Comparison of ENCODE assay signal across 18 mouse cellular contexts in the genomic region with DNA sequence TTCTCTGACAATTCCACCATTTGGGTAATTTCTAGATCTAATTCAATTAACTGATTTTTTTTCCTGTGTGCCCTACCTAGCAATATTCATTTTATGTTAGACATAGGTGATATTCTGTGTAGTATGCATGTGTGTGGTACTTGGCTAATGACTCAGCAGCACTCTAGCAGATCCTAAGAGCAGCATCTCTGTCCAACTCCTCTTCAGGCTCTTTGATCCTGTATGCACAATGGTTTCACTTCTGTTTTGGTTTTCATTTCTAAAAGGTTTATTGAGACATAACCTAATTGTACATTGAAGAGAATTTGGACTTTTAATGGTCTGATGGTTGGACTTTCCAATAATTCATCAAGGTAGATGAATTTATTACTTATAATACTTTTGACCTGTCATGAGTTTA.
DNase-seq lines count a peak whose midpoint lies in the region; ATAC-seq and TF ChIP-seq lines count a peak whose summit lies in the region.
"Had no signal": no experiment of that assay in that cellular context is flagged by ENCODE, and none has a peak within 500 bp of the region (broad histone marks: within the 10 kb centered on the region; RNA-seq: fewer than 3 reads in every experiment).

No protein-coding gene starts in this region.

- H3K4me1 ChIP-seq in CH12.LX (ENCODE audit: control insufficient read depth in 1 of 2, insufficient read depth in 2 of 2) = peaks cover 0 to 14% of the 10 kb centered on the region in 2 experiments; a peak in 2 of 4 replicates
- no peaks in the 10 kb centered on the region for H3K4me1 ChIP-seq in intestine, postnatal 0 days (replicated peaks; ENCODE audit: control insufficient read depth, insufficient read depth, low read length)

- no peaks in the 10 kb centered on the region for H3K79me2 ChIP-seq in CH12.LX (replicated peaks; ENCODE audit: control insufficient read depth, extremely low read depth, insufficient read depth, poor library complexity, severe bottlenecking)

- TF ChIP-seq RAD21 in CH12.LX (IDR thresholded peaks at IDR 0.05; ENCODE audit: low read depth, low read length) = no peak

- H3K27me3 ChIP-seq in CH12.LX (replicated peaks) = no peaks in the 10 kb centered on the region
- no peaks in the 10 kb centered on the region for H3K27me3 ChIP-seq in intestine, postnatal 0 days (replicated peaks; ENCODE audit: control insufficient read depth, insufficient read depth, low read length)
- H3K27me3 ChIP-seq: Patski had no signal

- no peak overlapping the region for H3K4me3 ChIP-seq in CH12.LX (replicated peaks in 1 of 3; ENCODE audit: low read depth in 2 of 3, low read length in 2 of 3, poor library complexity in 1 of 3)
- no peak overlapping the region for H3K4me3 ChIP-seq in intestine, postnatal 0 days (ENCODE audit: low read depth, low read length)

- no peak for TF ChIP-seq CTCF in CH12.LX (conservative IDR thresholded peaks at IDR 0.05 in 1 of 2, IDR thresholded peaks at IDR 0.05 in 1 of 2; ENCODE audit: low read depth in 2 of 2, low read length in 2 of 2)
- TF ChIP-seq CTCF in intestine, postnatal 0 days (IDR thresholded peaks at IDR 0.05; ENCODE audit: low read depth) = no peak

- H3K36me3 ChIP-seq in CH12.LX (replicated peaks in 1 of 2; ENCODE audit: control insufficient read depth in 1 of 2, insufficient read depth in 1 of 2, low read length in 1 of 2) = no peaks in the 10 kb centered on the region
- no peaks in the 10 kb centered on the region for H3K36me3 ChIP-seq in intestine, postnatal 0 days (ENCODE audit: control insufficient read depth, insufficient read depth)
- H3K36me3 ChIP-seq: G1E had no signal

- no peak for DNase-seq in CH12.LX (ENCODE audit: extremely low read depth)
- DNase-seq: adrenal gland, adult 2 months; adrenal gland, adult 8-10 months; adrenal gland, postnatal 10 days; adrenal gland, postnatal 14 days; adrenal gland, postnatal 25 days; adrenal gland, postnatal 36 days; B cell, adult 2 months; cerebellum, adult 11 months; cerebellum, adult 11-12 months; cerebellum, adult 18-20 months; cerebellum, adult 2 months; cerebellum, adult 8-10 months had no signal

- no peak overlapping the region for H3K27ac ChIP-seq in CH12.LX (ENCODE audit: insufficient read depth, low read depth)
- H3K27ac ChIP-seq in intestine, postnatal 0 days (ENCODE audit: low read depth, low read length) = no peak overlapping the region

- in situ Hi-C loops in CH12.LX (cut with MboI; ENCODE audit: low pct_ligation_motif_present, low pct_unique_long_range_greater_than_20kb, low sequenced_read_pairs) = no loop called here

- no peak overlapping the region for H3K4me2 ChIP-seq in CH12.LX (ENCODE audit: insufficient read depth, low read depth, poor library complexity, severe bottlenecking)
- no peak overlapping the region for H3K4me2 ChIP-seq in intestine, postnatal 0 days (replicated peaks; ENCODE audit: low read depth)

- dilution Hi-C loops in CH12.LX (cut with MboI; ENCODE audit: extremely low pct_ligation_motif_present, extremely low pct_unique_long_range_greater_than_20kb, low sequenced_read_pairs) = no loop called here

- no peak for ATAC-seq in intestine, postnatal 0 days
- ATAC-seq: activated CD4-positive, CD25-positive, alpha-beta regulatory T cell, adult 4 months; CD4-positive, CD25-positive, alpha-beta regulatory T cell, adult 4 months; Patski had no signal

- TF ChIP-seq POLR2A in CH12.LX (IDR thresholded peaks at IDR 0.05; ENCODE audit: low read depth, low read length) = no peak

- no peak overlapping the region for H3K9ac ChIP-seq in CH12.LX (ENCODE audit: insufficient read depth, low read depth)
- no peak overlapping the region for H3K9ac ChIP-seq in intestine, postnatal 0 days (ENCODE audit: low read depth, low read length)

- TF ChIP-seq EP300 in CH12.LX (IDR thresholded peaks at IDR 0.05; ENCODE audit: low read length) = peak; percentile 66

- no peaks in the 10 kb centered on the region for H3K9me3 ChIP-seq in CH12.LX (replicated peaks; ENCODE audit: low read length)
- no peaks in the 10 kb centered on the region for H3K9me3 ChIP-seq in intestine, postnatal 0 days (ENCODE audit: control insufficient read depth)

TF ChIP-seq in CH12.LX, 34 proteins besides CTCF, POLR2A, EP300 and RAD21:
- no peak for TF ChIP-seq E2F4 (IDR thresholded peaks at IDR 0.05; ENCODE audit: insufficient replicate concordance, low read depth, low read length)
- TF ChIP-seq KAT2A (IDR thresholded peaks at IDR 0.05; ENCODE audit: insufficient replicate concordance, low read length) = no peak
- TF ChIP-seq CHD1 (IDR thresholded peaks at IDR 0.05; ENCODE audit: low read depth, low read length) = no peak
- TF ChIP-seq IRF4 (IDR thresholded peaks at IDR 0.05; ENCODE audit: low read depth, low read length) = peak; percentile 73
